Comparison of ENCODE assay signal across 9 mouse cellular contexts in the genomic region with DNA sequence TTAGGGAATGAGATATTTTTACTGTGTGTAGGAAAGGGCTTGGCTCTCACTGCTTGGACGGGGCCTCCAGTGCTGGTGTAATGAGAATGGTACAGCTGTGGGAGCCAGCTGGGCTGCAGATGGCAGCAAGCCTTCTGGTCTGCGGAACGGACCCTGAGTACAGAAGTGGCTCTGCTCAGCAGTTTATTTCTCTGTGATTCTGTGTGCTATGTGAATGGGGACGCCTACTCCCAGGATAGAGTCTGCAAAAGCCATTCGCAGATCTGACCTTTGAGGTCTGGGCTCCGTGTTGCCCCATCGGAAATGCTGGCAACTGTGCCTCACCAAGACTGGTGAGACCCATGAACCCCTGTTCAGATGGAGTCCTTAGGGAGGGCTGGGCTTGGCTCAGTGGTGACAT. TPM values are rescaled to one million over a fixed set of nuclear protein-coding genes. Genes with fewer than 3 reads are reported as not detected.
DNase-seq lines count a peak whose midpoint lies in the region; ATAC-seq and TF ChIP-seq lines count a peak whose summit lies in the region.
"Had no signal": no experiment of that assay in that cellular context is flagged by ENCODE, and none has a peak within 500 bp of the region (broad histone marks: within the 10 kb centered on the region; RNA-seq: fewer than 3 reads in every experiment).

No protein-coding gene starts in this region.

- peak overlapping the region; percentile 95 for H3K4me2 ChIP-seq in heart, embryonic 15.5 days
- peak overlapping the region; percentile 85 for H3K4me2 ChIP-seq in embryonic facial prominence, embryonic 12.5 days (replicated peaks)
- H3K4me2 ChIP-seq in intestine, embryonic 14.5 days (ENCODE audit: low read length) = peak overlapping the region; percentile 72
- H3K4me2 ChIP-seq in midbrain, embryonic 14.5 days (ENCODE audit: low read length) = peak overlapping the region; percentile 83
- H3K4me2 ChIP-seq: liver, embryonic 13.5 days had no signal

- H3K4me1 ChIP-seq in heart, embryonic 15.5 days (replicated peaks) = peaks cover 17% of the 10 kb centered on the region
- no peaks in the 10 kb centered on the region for H3K4me1 ChIP-seq in heart, adult 2 months (ENCODE audit: control insufficient read depth, insufficient read depth, low read length)
- H3K4me1 ChIP-seq in embryonic facial prominence, embryonic 12.5 days = peaks cover 24% of the 10 kb centered on the region
- H3K4me1 ChIP-seq in intestine, embryonic 14.5 days (replicated peaks; ENCODE audit: control insufficient read depth, insufficient read depth, low read length) = peaks cover 12% of the 10 kb centered on the region
- peaks cover 7% of the 10 kb centered on the region; the same call in 1 of the 2 replicates for H3K4me1 ChIP-seq in midbrain, embryonic 14.5 days (ENCODE audit: control insufficient read depth, insufficient read depth, low read length)

- no peaks in the 10 kb centered on the region for H3K36me3 ChIP-seq in heart, embryonic 15.5 days
- no peaks in the 10 kb centered on the region for H3K36me3 ChIP-seq in heart, adult 2 months (ENCODE audit: control insufficient read depth, insufficient read depth, low read length)
- H3K36me3 ChIP-seq in embryonic facial prominence, embryonic 12.5 days = peaks cover 9% of the 10 kb centered on the region
- peaks cover 15% of the 10 kb centered on the region for H3K36me3 ChIP-seq in intestine, embryonic 14.5 days (ENCODE audit: control insufficient read depth, insufficient read depth, low read length)
- 0 out of 2 replicates have a peak, but pooled peaks cover 4% of the 10 kb centered on the region for H3K36me3 ChIP-seq in midbrain, embryonic 14.5 days (ENCODE audit: control insufficient read depth, insufficient read depth, low read length)
- H3K36me3 ChIP-seq: liver, embryonic 13.5 days had no signal

- no peaks in the 10 kb centered on the region for H3K79me2 ChIP-seq in heart, adult 2 months (replicated peaks; ENCODE audit: control insufficient read depth, insufficient read depth, low read length)

- no peaks in the 10 kb centered on the region for H3K9me3 ChIP-seq in heart, embryonic 15.5 days (replicated peaks)
- no peaks in the 10 kb centered on the region for H3K9me3 ChIP-seq in embryonic facial prominence, embryonic 12.5 days
- no peaks in the 10 kb centered on the region for H3K9me3 ChIP-seq in intestine, embryonic 14.5 days (ENCODE audit: control insufficient read depth, low read length)
- no peaks in the 10 kb centered on the region for H3K9me3 ChIP-seq in midbrain, embryonic 14.5 days (ENCODE audit: control insufficient read depth, low read length)
- H3K9me3 ChIP-seq: liver, embryonic 13.5 days had no signal

- H3K27me3 ChIP-seq in heart, embryonic 15.5 days = 0 out of 2 replicates have a peak, but pooled peaks cover 11% of the 10 kb centered on the region
- H3K27me3 ChIP-seq in heart, adult 2 months (ENCODE audit: control insufficient read depth, insufficient read depth, low read length) = no peaks in the 10 kb centered on the region; the same call in 1 of the 2 replicates
- peaks cover 23% of the 10 kb centered on the region for H3K27me3 ChIP-seq in embryonic facial prominence, embryonic 12.5 days
- H3K27me3 ChIP-seq in intestine, embryonic 14.5 days (replicated peaks; ENCODE audit: control insufficient read depth, insufficient read depth, low read length) = peaks cover 8% of the 10 kb centered on the region; the same call in 1 of the 2 replicates
- peaks cover 4% of the 10 kb centered on the region; the same call in 1 of the 2 replicates for H3K27me3 ChIP-seq in midbrain, embryonic 14.5 days (ENCODE audit: control insufficient read depth, insufficient read depth, low read length)

- no peak overlapping the region for H3K9ac ChIP-seq in heart, embryonic 15.5 days
- H3K9ac ChIP-seq in heart, adult 2 months (ENCODE audit: low read depth, low read length) = no peak overlapping the region
- peak overlapping the region; percentile 85 for H3K9ac ChIP-seq in embryonic facial prominence, embryonic 12.5 days
- no peak overlapping the region for H3K9ac ChIP-seq in intestine, embryonic 14.5 days (ENCODE audit: low read length)
- H3K9ac ChIP-seq in midbrain, embryonic 14.5 days (replicated peaks; ENCODE audit: low read length) = 0 out of 2 replicates have a peak overlapping the region, but pooled peaks have one; percentile 12
- H3K9ac ChIP-seq: liver, embryonic 13.5 days had no signal

- intact Hi-C loops in heart, adult 2 months (cut with DNase I) = no loop called here

- peak overlapping the region; percentile 71 for H3K4me3 ChIP-seq in heart, embryonic 15.5 days
- H3K4me3 ChIP-seq in heart, adult 2 months = no peak overlapping the region
- peak overlapping the region; percentile 67 for H3K4me3 ChIP-seq in embryonic facial prominence, embryonic 12.5 days
- H3K4me3 ChIP-seq in intestine, embryonic 14.5 days (ENCODE audit: low read depth, low read length) = peak overlapping the region; percentile 62
- peak overlapping the region; percentile 61 for H3K4me3 ChIP-seq in midbrain, embryonic 14.5 days (replicated peaks; ENCODE audit: low read depth, low read length)
- H3K4me3 ChIP-seq: liver, embryonic 13.5 days had no signal

- no peak overlapping the region for H3K27ac ChIP-seq in heart, embryonic 15.5 days
- no peak overlapping the region for H3K27ac ChIP-seq in heart, adult 2 months
- 0 out of 2 replicates have a peak overlapping the region, but pooled peaks have one; percentile 11 for H3K27ac ChIP-seq in embryonic facial prominence, embryonic 12.5 days
- no peak overlapping the region for H3K27ac ChIP-seq in intestine, embryonic 14.5 days (ENCODE audit: low read depth)
- H3K27ac ChIP-seq in midbrain, embryonic 14.5 days (replicated peaks; ENCODE audit: low read depth, low read length) = no peak overlapping the region
- H3K27ac ChIP-seq: liver, embryonic 13.5 days had no signal

- TF ChIP-seq CTCF in heart, adult 2 months (IDR thresholded peaks at IDR 0.05) = no peak

- TF ChIP-seq EP300 in heart, adult 2 months (IDR thresholded peaks at IDR 0.05; ENCODE audit: insufficient read depth, low read depth, low read length) = no peak

- WGBS in heart, embryonic 15.5 days = 51% methylated on average over 7 of the region's 7 CpGs
- 63% methylated on average over 7 of the region's 7 CpGs for WGBS in heart, adult 2 months
- 23% methylated on average over 7 of the region's 7 CpGs for WGBS in embryonic facial prominence, embryonic 12.5 days
- WGBS in intestine, embryonic 14.5 days = 28% methylated on average over 7 of the region's 7 CpGs
- 47% methylated on average over 7 of the region's 7 CpGs for WGBS in midbrain, embryonic 14.5 days

- no peak for ATAC-seq in heart, embryonic 15.5 days (replicated peaks; ENCODE audit: insufficient number of reproducible peaks, insufficient read depth, low FRiP score, low read depth)
- ATAC-seq in embryonic facial prominence, embryonic 12.5 days (ENCODE audit: insufficient number of reproducible peaks, insufficient read depth, low FRiP score, low TSS enrichment) = peak; percentile 44; the same call in 1 of the 2 replicates
- ATAC-seq in intestine, embryonic 14.5 days (replicated peaks; ENCODE audit: low FRiP score, low TSS enrichment, low read depth) = 0 out of 2 replicates have a peak, but pooled peaks have one; percentile 43
- ATAC-seq in midbrain, embryonic 14.5 days (ENCODE audit: low FRiP score, low TSS enrichment) = no peak
- ATAC-seq in CD4-positive, CD25-positive, alpha-beta regulatory T cell, adult 4 months = no peak

- DNase-seq in heart, adult 2 months = no peak
- peak; percentile 69 for DNase-seq in intestine, embryonic 14.5 days (ENCODE audit: low spot score)
- DNase-seq in midbrain, embryonic 14.5 days = peak; percentile 67
- DNase-seq in ovary, postnatal 10 days (ENCODE audit: low spot score) = no peak
- DNase-seq in thymus, adult 18-20 months = no peak
- DNase-seq: liver, embryonic 13.5 days had no signal

- no peak for TF ChIP-seq POLR2A in heart, adult 2 months (IDR thresholded peaks at IDR 0.05; ENCODE audit: insufficient read depth, low read depth, low read length)

RNA-seq across cellular contexts. Expression of a gene that starts 2.7 kb away (rescaled TPM):
- polyA plus RNA-seq in heart, embryonic 15.5 days (2015; fragmentation: Nextera tagmentation; extraction: Ambion mirVana) = 8.6 and 17.4 TPM in 2 replicates
- total RNA-seq in heart, adult 2 months (2021) = 1 to 10 TPM in 1 of 2 experiments, under 1 TPM in 1; 0.96 to 1.0 TPM
- 1.4 and 2.0 TPM in 2 replicates for polyA plus RNA-seq in heart, adult 2 months (2012; rRNA removed)
- 51.7 and 54.8 TPM in 2 replicates for polyA plus RNA-seq in embryonic facial prominence, embryonic 12.5 days (2016; fragmentation: Nextera tagmentation; extraction: Ambion mirVana)
- 16.0 and 18.0 TPM in 2 replicates for polyA plus RNA-seq in intestine, embryonic 14.5 days (2014; fragmentation: Nextera tagmentation; extraction: Ambion mirVana)
- 4.9 and 5.4 TPM in 2 replicates for polyA plus RNA-seq in midbrain, embryonic 14.5 days (2014; fragmentation: Nextera tagmentation; extraction: Ambion mirVana)
- not detected for polyA plus RNA-seq in CD4-positive, CD25-positive, alpha-beta regulatory T cell, adult 4 months (2017; shearing (Covaris generic))

RNA-seq across cellular contexts. Expression of a gene that starts 30.1 kb away (rescaled TPM):
- polyA plus RNA-seq in heart, embryonic 15.5 days (2015; fragmentation: Nextera tagmentation; extraction: Ambion mirVana) = 29.9 and 33.0 TPM in 2 replicates
- 10 to 100 TPM; 43.9 to 50.4 TPM for total RNA-seq in heart, adult 2 months (2021)
- polyA plus RNA-seq in heart, adult 2 months (2012; rRNA removed) = 8.0 and 12.0 TPM in 2 replicates
- polyA plus RNA-seq in embryonic facial prominence, embryonic 12.5 days (2016; fragmentation: Nextera tagmentation; extraction: Ambion mirVana) = 34.1 and 36.0 TPM in 2 replicates
- 31.4 and 38.8 TPM in 2 replicates for polyA plus RNA-seq in intestine, embryonic 14.5 days (2014; fragmentation: Nextera tagmentation; extraction: Ambion mirVana)
- polyA plus RNA-seq in midbrain, embryonic 14.5 days (2014; fragmentation: Nextera tagmentation; extraction: Ambion mirVana) = 31.6 and 39.4 TPM in 2 replicates
- polyA plus RNA-seq in CD4-positive, CD25-positive, alpha-beta regulatory T cell, adult 4 months (2017; shearing (Covaris generic)) = 10 to 100 TPM; 42.8 to 44.7 TPM

Comparison
In these comparisons a context has a peak if more than half of its experiments do, and no peak if none do; other contexts are left out.
1. ATAC-seq: peak in embryonic facial prominence, embryonic 12.5 days (single experiment) and intestine, embryonic 14.5 days (single experiment); none in heart, embryonic 15.5 days (single experiment), midbrain, embryonic 14.5 days (single experiment) and CD4-positive, CD25-positive, alpha-beta regulatory T cell, adult 4 months (single experiment).
2. H3K9ac ChIP-seq: peak in embryonic facial prominence, embryonic 12.5 days (single experiment) and midbrain, embryonic 14.5 days (single experiment); none in heart, embryonic 15.5 days (single experiment), heart, adult 2 months (single experiment) and intestine, embryonic 14.5 days (single experiment).
3. DNase-seq: peak in intestine, embryonic 14.5 days (single experiment) and midbrain, embryonic 14.5 days (single experiment); none in heart, adult 2 months (0 of 2), ovary, postnatal 10 days (single experiment) and thymus, adult 18-20 months (0 of 2).
4. Peak in every context shown above with its lines, with median percentiles within 50 percentile points of each other: H3K4me2 ChIP-seq.